Mouse (Mus musculus): ENCODE results near the gene D11Wsu47e. TPM values are rescaled to one million over a fixed set of nuclear protein-coding genes. Genes with fewer than 3 reads are reported as not detected.
A peak's percentile ranks its signal among the peaks of the same experiment; 100 is the strongest.

The D11Wsu47e gene
- polyA plus RNA-seq (2012; rRNA removed): 26.8 and 27.5 TPM in 2 replicates
- polyA plus RNA-seq (2014; fragmentation: Nextera tagmentation; extraction: Ambion mirVana): 20.9 and 29.5 TPM in 2 replicates

- ATAC-seq (ENCODE audit: low FRiP score, low read depth): peak; percentile 92
- DNase-seq (ENCODE audit: low spot score): peak; percentile 93
- H3K27me3 ChIP-seq (ENCODE audit: control insufficient read depth, insufficient read depth, low read length): no peaks in the 10 kb centered on the region
- peak within 1 kb of the TSS; percentile 96 for H3K4me3 ChIP-seq (replicated peaks; ENCODE audit: low read length)
- peak within 1 kb of the TSS; percentile 78 for H3K4me2 ChIP-seq (replicated peaks; ENCODE audit: low read depth, low read length, severe bottlenecking)
- H3K9ac ChIP-seq (ENCODE audit: low read depth, low read length, severe bottlenecking): peak within 1 kb of the TSS; percentile 83
- peaks cover 14% of the 10 kb centered on the region for H3K4me1 ChIP-seq (ENCODE audit: control insufficient read depth, insufficient read depth, low read length)
- H3K27ac ChIP-seq (replicated peaks; ENCODE audit: low read depth, low read length): peak within 1 kb of the TSS; percentile 91
- under 1% methylated on average over 51 of the region's 73 CpGs for WGBS
- peaks cover 17% of the 10 kb centered on the region for H3K36me3 ChIP-seq (ENCODE audit: control insufficient read depth, insufficient read depth, low read length)
- 0 out of 2 replicates have a peak, but pooled peaks have one; percentile 47 for TF ChIP-seq POLR2A (IDR thresholded peaks at IDR 0.05; ENCODE audit: borderline replicate concordance, extremely low read depth, insufficient read depth, insufficient read length)
- no peaks in the 10 kb centered on the region for H3K9me3 ChIP-seq (ENCODE audit: control insufficient read depth, low read length)
Measured at GRCm38 (mm10) chr11:113683957-113684706, at the start of gene D11Wsu47e, which contains the start of gene Fam104a. TSS of gene D11Wsu47e (plus strand) at chr11:113684412. TSS of gene Fam104a (minus strand) at chr11:113684155.

- WGBS: 60% methylated on average over 10 of the region's 10 CpGs
- H3K4me3 ChIP-seq (replicated peaks; ENCODE audit: low read length): no peak overlapping the region
- no peak overlapping the region for H3K4me2 ChIP-seq (replicated peaks; ENCODE audit: low read depth, low read length, severe bottlenecking)
- no peak overlapping the region for H3K27ac ChIP-seq (replicated peaks; ENCODE audit: low read depth, low read length)
- no peaks in the 10 kb centered on the region for H3K4me1 ChIP-seq (ENCODE audit: control insufficient read depth, insufficient read depth, low read length)
- H3K36me3 ChIP-seq (ENCODE audit: control insufficient read depth, insufficient read depth, low read length): no peaks in the 10 kb centered on the region
- no peak for DNase-seq (ENCODE audit: low spot score)
- no peaks in the 10 kb centered on the region for H3K27me3 ChIP-seq (ENCODE audit: control insufficient read depth, insufficient read depth, low read length)
- no peak overlapping the region for H3K9ac ChIP-seq (ENCODE audit: low read depth, low read length, severe bottlenecking)
- ATAC-seq (ENCODE audit: low FRiP score, low read depth): no peak
- no peaks in the 10 kb centered on the region for H3K9me3 ChIP-seq (ENCODE audit: control insufficient read depth, low read length)
- TF ChIP-seq POLR2A (IDR thresholded peaks at IDR 0.05; ENCODE audit: borderline replicate concordance, extremely low read depth, insufficient read depth, insufficient read length): no peak
Measured at GRCm38 (mm10) chr11:113634699-113635121, 49.5 kb upstream of the D11Wsu47e start.

DNA sequence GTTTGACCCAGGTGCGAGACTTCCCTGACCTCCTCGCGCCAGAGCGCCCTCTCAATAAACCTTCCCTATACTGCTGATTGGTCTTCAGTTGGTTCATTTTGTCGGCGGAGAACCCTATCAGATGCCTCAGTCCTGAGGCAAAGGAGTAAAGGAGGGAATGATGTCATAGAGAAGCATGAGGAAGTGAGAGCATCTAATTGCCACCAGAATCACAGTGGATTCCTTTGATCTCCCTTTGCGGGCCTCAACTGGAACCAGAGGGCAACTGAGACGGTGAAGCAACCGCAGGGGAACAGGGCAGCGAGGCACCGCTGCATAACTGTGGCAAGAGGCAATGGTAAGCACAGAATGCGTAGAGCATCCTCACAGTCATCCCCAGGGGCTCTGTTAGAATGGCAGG, 45.5 kb upstream of the D11Wsu47e start:
- no peak for TF ChIP-seq POLR2A (IDR thresholded peaks at IDR 0.05; ENCODE audit: borderline replicate concordance, extremely low read depth, insufficient read depth, insufficient read length)
- Histone ChIP-seq H3K4me1 (ENCODE audit: control insufficient read depth, insufficient read depth, low read length) (no peaks in the 10 kb centered on the region), H3K4me2 (replicated peaks; ENCODE audit: low read depth, low read length, severe bottlenecking) (no peak overlapping the region), H3K9me3 (ENCODE audit: control insufficient read depth, low read length) (no peaks in the 10 kb centered on the region), H3K27me3 (ENCODE audit: control insufficient read depth, insufficient read depth, low read length) (no peaks in the 10 kb centered on the region), H3K4me3 (replicated peaks; ENCODE audit: low read length) (no peak overlapping the region), H3K9ac (ENCODE audit: low read depth, low read length, severe bottlenecking) (no peak overlapping the region), H3K27ac (replicated peaks; ENCODE audit: low read depth, low read length) (no peak overlapping the region), H3K36me3 (ENCODE audit: control insufficient read depth, insufficient read depth, low read length) (no peaks in the 10 kb centered on the region)
- DNase-seq (ENCODE audit: low spot score): no peak
- ATAC-seq (ENCODE audit: low FRiP score, low read depth): no peak
- 77% methylated on average over 12 of the region's 12 CpGs for WGBS

DNA sequence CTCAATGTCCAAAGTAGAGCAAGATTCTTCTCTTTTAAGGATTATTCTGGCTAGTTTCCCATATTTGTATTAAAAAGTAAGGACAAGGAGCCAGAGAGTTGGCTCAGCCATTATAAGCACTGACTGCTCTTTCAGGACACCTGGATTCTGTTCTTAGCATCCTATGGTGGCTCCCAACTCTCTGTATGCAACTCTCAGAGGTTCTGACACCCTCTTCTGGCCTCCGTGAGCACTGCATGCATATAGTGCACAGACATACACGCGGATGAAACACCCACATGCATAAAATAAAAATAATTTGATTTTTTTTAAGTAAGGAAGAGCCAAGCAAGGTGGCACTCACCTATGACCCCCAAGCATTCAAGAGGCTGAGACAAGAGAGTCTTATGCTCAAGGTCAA, 39.0 kb upstream of the D11Wsu47e start:
- ATAC-seq (ENCODE audit: low FRiP score, low read depth): no peak
- Histone ChIP-seq H3K9ac (ENCODE audit: low read depth, low read length, severe bottlenecking) (no peak overlapping the region), H3K9me3 (ENCODE audit: control insufficient read depth, low read length) (peaks cover 5% of the 10 kb centered on the region), H3K4me2 (replicated peaks; ENCODE audit: low read depth, low read length, severe bottlenecking) (no peak overlapping the region), H3K36me3 (ENCODE audit: control insufficient read depth, insufficient read depth, low read length) (no peaks in the 10 kb centered on the region), H3K4me1 (ENCODE audit: control insufficient read depth, insufficient read depth, low read length) (peaks cover 7% of the 10 kb centered on the region), H3K27ac (replicated peaks; ENCODE audit: low read depth, low read length) (no peak overlapping the region), H3K27me3 (ENCODE audit: control insufficient read depth, insufficient read depth, low read length) (no peaks in the 10 kb centered on the region), H3K4me3 (replicated peaks; ENCODE audit: low read length) (no peak overlapping the region)
- no peak for TF ChIP-seq POLR2A (IDR thresholded peaks at IDR 0.05; ENCODE audit: borderline replicate concordance, extremely low read depth, insufficient read depth, insufficient read length)
- DNase-seq (ENCODE audit: low spot score): no peak
- 89% methylated on average over 3 of the region's 3 CpGs for WGBS

DNA sequence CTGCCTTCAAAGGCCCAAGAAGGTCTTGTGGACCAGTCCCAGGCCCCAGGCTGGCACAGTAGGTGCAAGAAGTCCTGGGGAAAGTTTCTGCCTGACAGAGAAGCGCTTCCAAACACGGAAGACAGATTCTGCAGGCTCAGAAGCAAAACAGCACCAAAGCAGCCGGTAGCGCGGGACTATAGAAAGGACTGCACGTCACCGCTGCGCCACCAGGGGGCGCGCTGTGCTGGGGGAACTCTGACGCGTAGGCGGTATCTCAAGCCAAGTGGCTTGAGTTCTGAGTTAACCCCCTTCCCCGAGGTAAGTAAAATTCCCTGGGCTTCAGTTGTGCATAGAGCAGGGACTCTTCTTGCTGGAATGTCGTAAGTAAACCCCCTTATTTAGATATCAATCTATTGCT, 36.1 kb upstream of the D11Wsu47e start:
- H3K4me3 ChIP-seq (replicated peaks; ENCODE audit: low read length): no peak overlapping the region
- peaks cover 17% of the 10 kb centered on the region for H3K4me1 ChIP-seq (ENCODE audit: control insufficient read depth, insufficient read depth, low read length)
- DNase-seq (ENCODE audit: low spot score) (peak; percentile 79), ATAC-seq (ENCODE audit: low FRiP score, low read depth) (0 out of 2 replicates have a peak, but pooled peaks have one; percentile 16)
- H3K9me3 ChIP-seq (ENCODE audit: control insufficient read depth, low read length): peaks cover 5% of the 10 kb centered on the region
- H3K36me3 ChIP-seq (ENCODE audit: control insufficient read depth, insufficient read depth, low read length): peaks cover 18% of the 10 kb centered on the region
- H3K27ac ChIP-seq (replicated peaks; ENCODE audit: low read depth, low read length): no peak overlapping the region
- H3K27me3 ChIP-seq (ENCODE audit: control insufficient read depth, insufficient read depth, low read length): no peaks in the 10 kb centered on the region
- H3K9ac ChIP-seq (ENCODE audit: low read depth, low read length, severe bottlenecking): no peak overlapping the region
- 5% methylated on average over 15 of the region's 15 CpGs for WGBS
- no peak overlapping the region; the same call in 1 of the 2 replicates for H3K4me2 ChIP-seq (replicated peaks; ENCODE audit: low read depth, low read length, severe bottlenecking)
- no peak for TF ChIP-seq POLR2A (IDR thresholded peaks at IDR 0.05; ENCODE audit: borderline replicate concordance, extremely low read depth, insufficient read depth, insufficient read length)

Data from limb, embryonic 14.5 days (tissue).